Mouse (Mus musculus): Measurements from ENCODE around the gene Slc25a21. TPM values are rescaled to one million over a fixed set of nuclear protein-coding genes. Genes with fewer than 3 reads are reported as not detected.

The Slc25a21 gene
- polyA plus RNA-seq, 1 experiment from 2014 or later = 0.27 TPM

- no peak overlapping the region for H3K27ac ChIP-seq (replicated peaks in 1 of 2; ENCODE audit: control insufficient read depth in 1 of 2, insufficient read depth in 1 of 2, low read depth in 2 of 2, low read length in 2 of 2)
- 3% methylated on average over 8 of the region's 8 CpGs for WGBS
- H3K27me3 ChIP-seq (ENCODE audit: control insufficient read depth, insufficient read depth, low read length) = peaks cover 91% of the 10 kb centered on the region
- no peaks in the 10 kb centered on the region for H3K36me3 ChIP-seq (ENCODE audit: control insufficient read depth, insufficient read depth, low read length)
- no peaks in the 10 kb centered on the region for H3K9me3 ChIP-seq (ENCODE audit: control insufficient read depth, low read length)
- ATAC-seq (ENCODE audit: insufficient number of reproducible peaks, insufficient read depth, low FRiP score, low read depth) = no peak
- no peak overlapping the region for H3K9ac ChIP-seq (ENCODE audit: low read length)
- H3K4me1 ChIP-seq (ENCODE audit: control insufficient read depth in 2 of 2, insufficient read depth in 2 of 2, low read length in 2 of 2) = peaks cover 14 to 15% of the 10 kb centered on the region in 2 experiments; a peak in 3 of 4 replicates
- H3K4me3 ChIP-seq (ENCODE audit: control insufficient read depth in 1 of 2, insufficient read depth in 1 of 2, low read depth in 1 of 2, low read length in 2 of 2) = no peak overlapping the region
- no peak overlapping the region for H3K4me2 ChIP-seq (ENCODE audit: low read length)
Measured at GRCm38 (mm10) chr12:56698191-56698980, 498.9 kb downstream of the Slc25a21 start.

GRCm38 (mm10) chr12:56697785-56698184, 499.5 kb downstream of the Slc25a21 start:
- no peak for ATAC-seq (ENCODE audit: insufficient number of reproducible peaks, insufficient read depth, low FRiP score, low read depth)
- Histone ChIP-seq H3K4me3 (ENCODE audit: control insufficient read depth in 1 of 2, insufficient read depth in 1 of 2, low read depth in 1 of 2, low read length in 2 of 2) (no peak overlapping the region; a peak in 1 of 4 replicates), H3K9me3 (ENCODE audit: control insufficient read depth, low read length) (no peaks in the 10 kb centered on the region)

GRCm38 (mm10) chr12:56697011-56697740, 500.1 kb downstream of the Slc25a21 start:
- Histone ChIP-seq H3K4me3 (ENCODE audit: control insufficient read depth in 1 of 2, insufficient read depth in 1 of 2, low read depth in 1 of 2, low read length in 2 of 2) (peak overlapping the region; percentile 25 to 47), H3K9me3 (ENCODE audit: control insufficient read depth, low read length) (no peaks in the 10 kb centered on the region), H3K4me1 (ENCODE audit: control insufficient read depth in 2 of 2, insufficient read depth in 2 of 2, low read length in 2 of 2) (peaks cover 15 to 17% of the 10 kb centered on the region in 2 experiments; a peak in 3 of 4 replicates), H3K4me2 (ENCODE audit: low read length) (peak overlapping the region; percentile 78), H3K36me3 (ENCODE audit: control insufficient read depth, insufficient read depth, low read length) (no peaks in the 10 kb centered on the region), H3K27me3 (ENCODE audit: control insufficient read depth, insufficient read depth, low read length) (peaks cover 94% of the 10 kb centered on the region), H3K27ac (replicated peaks in 1 of 2; ENCODE audit: control insufficient read depth in 1 of 2, insufficient read depth in 1 of 2, low read depth in 2 of 2, low read length in 2 of 2) (no peak overlapping the region), H3K9ac (ENCODE audit: low read length) (no peak overlapping the region)
- 2% methylated on average over 36 of the region's 36 CpGs for WGBS
- ATAC-seq (ENCODE audit: insufficient number of reproducible peaks, insufficient read depth, low FRiP score, low read depth) = no peak

More at GRCm38 (mm10) chr12:56697785-56698184, 499.5 kb downstream of the Slc25a21 start:
- H3K36me3 ChIP-seq (ENCODE audit: control insufficient read depth, insufficient read depth, low read length) = no peaks in the 10 kb centered on the region
- peaks cover 14 to 15% of the 10 kb centered on the region in 2 experiments; a peak in 3 of 4 replicates for H3K4me1 ChIP-seq (ENCODE audit: control insufficient read depth in 2 of 2, insufficient read depth in 2 of 2, low read length in 2 of 2)
- peak overlapping the region; percentile 31 for H3K4me2 ChIP-seq (ENCODE audit: low read length)
- H3K9ac ChIP-seq (ENCODE audit: low read length) = no peak overlapping the region
- H3K27ac ChIP-seq (replicated peaks in 1 of 2; ENCODE audit: control insufficient read depth in 1 of 2, insufficient read depth in 1 of 2, low read depth in 2 of 2, low read length in 2 of 2) = no peak overlapping the region
- peaks cover 94% of the 10 kb centered on the region for H3K27me3 ChIP-seq (ENCODE audit: control insufficient read depth, insufficient read depth, low read length)
- 2% methylated on average over 12 of the region's 12 CpGs for WGBS

- H3K4me2 ChIP-seq (ENCODE audit: low read length) = peak overlapping the region; percentile 78
- H3K9me3 ChIP-seq (ENCODE audit: control insufficient read depth, low read length) = no peaks in the 10 kb centered on the region
- H3K27me3 ChIP-seq (ENCODE audit: control insufficient read depth, insufficient read depth, low read length) = peaks cover 96% of the 10 kb centered on the region
- H3K4me3 ChIP-seq (ENCODE audit: control insufficient read depth in 1 of 2, insufficient read depth in 1 of 2, low read depth in 1 of 2, low read length in 2 of 2) = peak overlapping the region; percentile 40 to 47
- H3K9ac ChIP-seq (ENCODE audit: low read length) = no peak overlapping the region
- no peak for ATAC-seq (ENCODE audit: insufficient number of reproducible peaks, insufficient read depth, low FRiP score, low read depth)
- no peak overlapping the region for H3K27ac ChIP-seq (replicated peaks in 1 of 2; ENCODE audit: control insufficient read depth in 1 of 2, insufficient read depth in 1 of 2, low read depth in 2 of 2, low read length in 2 of 2)
- WGBS = under 1% methylated on average over 55 of the region's 57 CpGs
- H3K4me1 ChIP-seq (ENCODE audit: control insufficient read depth in 2 of 2, insufficient read depth in 2 of 2, low read length in 2 of 2) = peaks cover 17 to 20% of the 10 kb centered on the region in 2 experiments; a peak in 3 of 4 replicates
- H3K36me3 ChIP-seq (ENCODE audit: control insufficient read depth, insufficient read depth, low read length) = no peaks in the 10 kb centered on the region
Measured at GRCm38 (mm10) chr12:56696174-56697010, 500.9 kb downstream of the Slc25a21 start.

DNA sequence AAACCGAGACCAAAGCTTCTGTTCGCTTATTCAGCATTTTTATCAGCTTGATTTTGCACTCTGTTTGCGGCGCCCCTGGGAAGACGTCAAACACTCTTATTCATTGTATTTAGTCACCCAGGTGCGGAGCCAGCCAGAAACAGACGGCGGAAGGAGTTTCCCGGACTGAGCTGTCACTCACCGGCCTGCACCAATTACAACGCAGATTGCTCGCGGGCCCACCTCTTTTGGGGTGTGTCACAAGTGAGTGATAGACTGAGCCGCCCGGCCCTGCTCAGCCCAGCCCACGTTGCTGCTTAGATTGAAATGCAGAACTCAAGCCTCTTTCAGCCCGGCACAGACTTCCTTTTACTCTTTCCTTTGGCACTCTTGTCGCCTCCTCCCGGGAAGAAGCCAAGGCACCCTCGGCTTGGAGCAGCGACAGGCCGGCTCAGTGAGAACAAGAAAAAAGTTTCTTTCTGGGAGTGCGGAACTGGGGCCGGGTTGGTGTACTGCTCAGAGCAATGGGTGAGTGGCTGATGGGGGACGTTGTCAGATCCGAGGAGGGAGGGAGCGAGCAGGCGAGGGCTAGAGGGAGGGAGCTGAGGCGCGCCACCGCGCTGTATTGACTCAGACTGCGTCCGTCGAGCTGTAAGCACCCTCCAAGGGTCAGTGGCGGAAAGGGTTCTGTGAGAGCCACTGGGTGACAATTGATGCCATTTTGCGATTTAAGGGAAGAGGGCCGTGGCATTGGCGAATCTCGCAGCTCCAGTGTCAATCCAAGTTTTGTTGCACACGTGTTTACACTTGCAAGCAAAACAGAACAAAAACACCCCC, 501.7 kb downstream of the Slc25a21 start:
- Histone ChIP-seq H3K27me3 (ENCODE audit: control insufficient read depth, insufficient read depth, low read length) (peaks cover 97% of the 10 kb centered on the region), H3K36me3 (ENCODE audit: control insufficient read depth, insufficient read depth, low read length) (no peaks in the 10 kb centered on the region), H3K4me2 (ENCODE audit: low read length) (peak overlapping the region; percentile 78), H3K9ac (ENCODE audit: low read length) (no peak overlapping the region), H3K4me1 (ENCODE audit: control insufficient read depth in 2 of 2, insufficient read depth in 2 of 2, low read length in 2 of 2) (peaks cover 17 to 23% of the 10 kb centered on the region in 2 experiments; a peak in 3 of 4 replicates), H3K27ac (replicated peaks in 1 of 2; ENCODE audit: control insufficient read depth in 1 of 2, insufficient read depth in 1 of 2, low read depth in 2 of 2, low read length in 2 of 2) (no peak overlapping the region), H3K9me3 (ENCODE audit: control insufficient read depth, low read length) (no peaks in the 10 kb centered on the region), H3K4me3 (ENCODE audit: control insufficient read depth in 1 of 2, insufficient read depth in 1 of 2, low read depth in 1 of 2, low read length in 2 of 2) (peak overlapping the region; percentile 40 to 47)
- peak; percentile 83 for ATAC-seq (ENCODE audit: insufficient number of reproducible peaks, insufficient read depth, low FRiP score, low read depth)
- WGBS = under 1% methylated on average over 41 of the region's 41 CpGs

DNA sequence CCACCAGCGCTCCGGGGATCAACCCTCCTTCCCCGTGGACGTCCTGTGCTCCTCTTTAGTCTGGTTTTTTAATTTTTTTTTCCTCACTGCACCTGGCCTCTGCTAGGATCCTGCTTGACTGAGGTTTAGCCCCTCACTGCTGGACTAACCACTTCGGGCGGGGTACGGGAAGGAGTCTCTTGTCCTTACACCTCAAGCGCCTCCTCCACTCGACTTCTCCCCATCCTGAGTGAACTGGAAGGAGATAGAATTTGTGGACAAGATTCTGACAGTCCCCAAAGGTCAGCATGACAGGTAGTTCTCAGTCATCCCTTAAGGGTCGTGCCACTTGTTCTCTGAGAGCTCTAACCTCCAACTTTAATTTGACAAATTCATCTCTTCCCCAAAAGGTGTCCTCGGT, 502.3 kb downstream of the Slc25a21 start:
- Histone ChIP-seq H3K4me1 (ENCODE audit: control insufficient read depth in 2 of 2, insufficient read depth in 2 of 2, low read length in 2 of 2) (peaks cover 17 to 28% of the 10 kb centered on the region in 2 experiments; a peak in 3 of 4 replicates), H3K36me3 (ENCODE audit: control insufficient read depth, insufficient read depth, low read length) (no peaks in the 10 kb centered on the region), H3K27me3 (ENCODE audit: control insufficient read depth, insufficient read depth, low read length) (peaks cover 98% of the 10 kb centered on the region), H3K4me2 (ENCODE audit: low read length) (peak overlapping the region; percentile 78), H3K27ac (replicated peaks in 1 of 2; ENCODE audit: control insufficient read depth in 1 of 2, insufficient read depth in 1 of 2, low read depth in 2 of 2, low read length in 2 of 2) (no peak overlapping the region), H3K9me3 (ENCODE audit: control insufficient read depth, low read length) (no peaks in the 10 kb centered on the region), H3K4me3 (ENCODE audit: control insufficient read depth in 1 of 2, insufficient read depth in 1 of 2, low read depth in 1 of 2, low read length in 2 of 2) (peak overlapping the region in 1 of 2 experiments; percentile 47; a peak in 2 of 4 replicates), H3K9ac (ENCODE audit: low read length) (no peak overlapping the region)
- ATAC-seq (ENCODE audit: insufficient number of reproducible peaks, insufficient read depth, low FRiP score, low read depth) = no peak
- WGBS = 2% methylated on average over 11 of the region's 11 CpGs

All from heart, embryonic 14.5 days (tissue).